Mouse (Mus musculus): Measurements from ENCODE around the gene Atl3.
A peak's percentile ranks its signal among the peaks of the same experiment; 100 is the strongest.
"Not testable (repeated sequence)": the region's sequence is repeated elsewhere in the genome, so short reads cannot be mapped to it uniquely, and the experiment has no call there.

The Atl3 gene

GRCm38 (mm10) chr19:7493352-7494186 lies at the start of gene Atl3:
Gene Atl3 (plus strand): TSS chr19:7494040.
- no peak for DNase-seq (ENCODE audit: low spot score)

- DNase-seq (ENCODE audit: low spot score), result no peak
These were observed 48.7 kb upstream of the Atl3 start for GRCm38 (mm10) chr19:7445105-7445504.

GRCm38 (mm10) chr19:7445596-7445995 lies 48.2 kb upstream of the Atl3 start:
- DNase-seq (ENCODE audit: low spot score), result no peak

- DNase-seq (ENCODE audit: low spot score), result no peak
These were observed 37.0 kb upstream of the Atl3 start for GRCm38 (mm10) chr19:7456803-7457202.

- no peak for DNase-seq (ENCODE audit: low spot score)
These were observed 34.9 kb upstream of the Atl3 start for GRCm38 (mm10) chr19:7458901-7459300.

- no peak for DNase-seq (ENCODE audit: low spot score)
These were observed 34.5 kb upstream of the Atl3 start for GRCm38 (mm10) chr19:7459370-7459769.

GRCm38 (mm10) chr19:7467915-7468314 lies 25.9 kb upstream of the Atl3 start:
- no peak for DNase-seq (ENCODE audit: low spot score)

- DNase-seq (ENCODE audit: low spot score), result no peak
These were observed 23.2 kb upstream of the Atl3 start for GRCm38 (mm10) chr19:7470643-7471042.

GRCm38 (mm10) chr19:7479751-7480248 lies 14.0 kb upstream of the Atl3 start:
- no peak for DNase-seq (ENCODE audit: low spot score)

GRCm38 (mm10) chr19:7481541-7482265 lies 12.1 kb upstream of the Atl3 start:
- DNase-seq (ENCODE audit: low spot score), result no peak

- DNase-seq (ENCODE audit: low spot score), result no peak
These were observed 11.6 kb upstream of the Atl3 start for GRCm38 (mm10) chr19:7482266-7482598.

GRCm38 (mm10) chr19:7482599-7483511 lies 11.0 kb upstream of the Atl3 start, which contains the start of gene Rtn3:
Gene Rtn3 (minus strand): TSS chr19:7483281.
- DNase-seq (ENCODE audit: low spot score), result peak; percentile 89

- DNase-seq (ENCODE audit: low spot score), result no peak
These were observed 10.3 kb upstream of the Atl3 start for GRCm38 (mm10) chr19:7483512-7483882.

GRCm38 (mm10) chr19:7484076-7484475 lies 9.8 kb upstream of the Atl3 start:
- no peak for DNase-seq (ENCODE audit: low spot score)

- no peak for DNase-seq (ENCODE audit: low spot score)
These were observed 6.2 kb upstream of the Atl3 start for GRCm38 (mm10) chr19:7487680-7488079.

GRCm38 (mm10) chr19:7491960-7492359 lies 1.9 kb upstream of the Atl3 start:
- DNase-seq (ENCODE audit: low spot score), result no peak

GRCm38 (mm10) chr19:7492682-7493081 lies 1.2 kb upstream of the Atl3 start:
- no peak for DNase-seq (ENCODE audit: low spot score)

GRCm38 (mm10) chr19:7494187-7495015 lies 561 bp downstream of the Atl3 start:
- peak; percentile 75 for DNase-seq (ENCODE audit: low spot score)

GRCm38 (mm10) chr19:7495221-7496038 lies 1.6 kb downstream of the Atl3 start:
- DNase-seq (ENCODE audit: low spot score), result no peak

- not testable (repeated sequence) for DNase-seq (ENCODE audit: low spot score)
These were observed 2.2 kb downstream of the Atl3 start for GRCm38 (mm10) chr19:7496070-7496469.

Measured in urinary bladder, postnatal 10 days (tissue).